Mouse (Mus musculus) forebrain, embryonic 14.5 days (tissue): ENCODE data around the gene Lyrm7. TPM values are rescaled to one million over a fixed set of nuclear protein-coding genes. Genes with fewer than 3 reads are reported as not detected.

Source experiments
- ATAC-seq: fragments of 200-750 bp; cut with Nextera tagmentation; 2 replicates; pipeline ENCODE4 v1.8.0; 2017; ENCODE audit warnings: mild to moderate bottlenecking, moderate library complexity
- DNase-seq: peaks from one replicate; pipeline ENCODE4 v3.0.0-alpha.2; 2015; ENCODE audit warnings: low spot score
- H3K27ac ChIP-seq: fragments of 300-500 bp; sonication (generic); 2 replicates; pipeline ENCODE4 v1.5.1; 2014; ENCODE audit warnings: low read depth, mild to moderate bottlenecking, control low read depth, low read length, moderate library complexity
- H3K27me3 ChIP-seq: fragments of 300-500 bp; sonication (generic); replicated peaks from 2 replicates; pipeline ENCODE4 v1.6.1; 2014; ENCODE audit warnings: low read length, control low read depth, mixed read lengths; ENCODE audit not compliant: control insufficient read depth, insufficient read depth
- H3K36me3 ChIP-seq: fragments of 300-500 bp; sonication (generic); 2 replicates; pipeline ENCODE4 v1.6.1; 2014; ENCODE audit warnings: low read length, control low read depth; ENCODE audit not compliant: control insufficient read depth, insufficient read depth
- H3K4me1 ChIP-seq: fragments of 300-500 bp; sonication (generic); 2 replicates; pipeline ENCODE4 v1.6.1; 2014; ENCODE audit warnings: antibody characterized with exemption, low read length, control low read depth; ENCODE audit not compliant: control insufficient read depth, insufficient read depth
- H3K4me2 ChIP-seq: fragments of 300-500 bp; sonication (generic); 2 replicates; pipeline ENCODE4 v1.6.1; 2014; ENCODE audit warnings: mild to moderate bottlenecking, control low read depth, low read length
- H3K4me3 ChIP-seq: fragments of 300-500 bp; sonication (generic); 2 replicates; pipeline ENCODE4 v1.5.1; 2014; ENCODE audit warnings: low read depth, low read length, control low read depth
- H3K9ac ChIP-seq: fragments of 300-500 bp; sonication (generic); 2 replicates; pipeline ENCODE4 v1.6.1; 2014; ENCODE audit warnings: mild to moderate bottlenecking, low read length, control low read depth, moderate library complexity
- H3K9me3 ChIP-seq: fragments of 300-500 bp; sonication (generic); replicated peaks from 2 replicates; pipeline ENCODE4 v1.6.1; 2016; ENCODE audit warnings: low read length, control low read depth, mixed read lengths; ENCODE audit not compliant: control insufficient read depth
- WGBS: fragments of 180-500 bp; shearing (Covaris S2); extraction: QIAGEN DNeasy Blood & Tissue Kit; methylation state at CpG from one replicate; pipeline ENCODE4 v1.1.7; 2014; 5-methylcytosine and 5-hydroxymethylcytosine counted together
- polyA plus RNA-seq: library from polyadenylated mRNA; unstranded; fragments of >200 nt; fragmentation: Nextera tagmentation; extraction: Ambion mirVana; gene quantifications from 2 replicates; pipeline ENCODE4 v1.2.1, GENCODE M21; 2014

The Lyrm7 gene
- polyA plus RNA-seq, 1 experiment from 2014 or later, result 13.2 TPM

- Histone ChIP-seq H3K36me3 (no peaks in the 10 kb centered on the region), H3K9me3 (no peaks in the 10 kb centered on the region), H3K27me3 (no peaks in the 10 kb centered on the region), H3K4me2 (peak within 1 kb of the TSS; percentile 67), H3K9ac (peak within 1 kb of the TSS; percentile 95), H3K27ac (peak within 1 kb of the TSS; percentile 99), H3K4me1 (peaks cover 12% of the 10 kb centered on the region; the same call in 1 of the 2 replicates), H3K4me3 (peak within 1 kb of the TSS; percentile 96)
- 4% methylated on average over 56 of the region's 56 CpGs for WGBS
- ATAC-seq (peak; percentile 98), DNase-seq (peak; percentile 98)
Observed at GRCm38 (mm10) chr11:54787488-54788474, 72.9 kb downstream of the Lyrm7 start, which contains the start of gene Cdc42se2. Cdc42se2 (minus strand) TSS chr11:54787675.

DNA sequence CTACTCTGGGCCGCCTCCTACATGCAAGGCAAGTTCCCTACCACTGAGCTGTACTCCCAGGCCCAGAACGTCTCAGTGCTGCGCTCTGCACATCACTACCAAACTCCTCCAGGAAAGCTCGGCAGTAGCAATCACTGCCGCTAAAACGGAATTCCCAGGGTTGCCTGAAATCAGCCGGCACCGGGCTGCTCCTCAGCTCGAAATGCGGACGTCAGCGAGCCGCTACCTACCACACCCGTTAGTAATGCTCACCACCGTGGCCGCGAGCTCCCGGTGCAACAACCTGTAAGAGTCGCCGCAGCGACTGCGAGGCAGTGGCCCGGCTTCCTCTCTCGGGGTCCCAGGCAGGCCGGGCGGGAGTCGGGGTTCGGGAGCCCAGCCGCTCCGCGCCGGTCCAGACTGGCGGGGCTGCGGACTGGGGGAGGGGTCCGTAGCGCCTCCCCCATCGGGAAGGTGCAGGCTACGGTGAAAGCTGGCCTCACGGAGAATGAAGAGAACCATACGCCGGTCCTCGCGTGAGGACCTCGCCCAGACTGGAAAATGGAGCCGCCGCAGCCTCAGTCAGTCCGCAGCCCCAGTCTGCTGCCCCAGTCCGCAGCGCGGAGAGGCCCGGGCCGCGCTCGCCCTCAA lies 73.7 kb downstream of the Lyrm7 start:
- DNase-seq, result peak; percentile 76
- peak overlapping the region; percentile 99 for H3K27ac ChIP-seq
- peak overlapping the region; percentile 96 for H3K4me3 ChIP-seq
- no peaks in the 10 kb centered on the region for H3K27me3 ChIP-seq
- peak overlapping the region; percentile 67 for H3K4me2 ChIP-seq
- peak; percentile 48 for ATAC-seq
- WGBS, result under 1% methylated on average over 54 of the region's 54 CpGs
- no peaks in the 10 kb centered on the region for H3K9me3 ChIP-seq
- H3K9ac ChIP-seq, result peak overlapping the region; percentile 95
- peaks cover 9% of the 10 kb centered on the region; the same call in 1 of the 2 replicates for H3K4me1 ChIP-seq
- no peaks in the 10 kb centered on the region for H3K36me3 ChIP-seq

- Histone ChIP-seq H3K9me3 (no peaks in the 10 kb centered on the region), H3K4me2 (peak overlapping the region; percentile 67), H3K9ac (no peak overlapping the region), H3K27ac (no peak overlapping the region), H3K4me1 (peaks cover 9% of the 10 kb centered on the region; the same call in 1 of the 2 replicates), H3K27me3 (no peaks in the 10 kb centered on the region), H3K36me3 (no peaks in the 10 kb centered on the region), H3K4me3 (0 out of 2 replicates have a peak overlapping the region, but pooled peaks have one; percentile 96)
- whole genome bisulfite sequencing, result 85% methylated on average over 3 of the region's 3 CpGs
- ATAC-seq (no peak), DNase-seq (no peak)
Observed at GRCm38 (mm10) chr11:54785566-54785965, 75.2 kb downstream of the Lyrm7 start.

- ATAC-seq (no peak), DNase-seq (no peak)
- 91% methylated on average over 3 of the region's 3 CpGs for WGBS
- Histone ChIP-seq H3K9ac (no peak overlapping the region), H3K27ac (no peak overlapping the region), H3K27me3 (no peaks in the 10 kb centered on the region), H3K4me2 (no peak overlapping the region), H3K4me1 (peaks cover 9% of the 10 kb centered on the region; the same call in 1 of the 2 replicates), H3K9me3 (no peaks in the 10 kb centered on the region), H3K4me3 (no peak overlapping the region), H3K36me3 (no peaks in the 10 kb centered on the region)
Observed at GRCm38 (mm10) chr11:54784436-54784835, 76.3 kb downstream of the Lyrm7 start.

DNA sequence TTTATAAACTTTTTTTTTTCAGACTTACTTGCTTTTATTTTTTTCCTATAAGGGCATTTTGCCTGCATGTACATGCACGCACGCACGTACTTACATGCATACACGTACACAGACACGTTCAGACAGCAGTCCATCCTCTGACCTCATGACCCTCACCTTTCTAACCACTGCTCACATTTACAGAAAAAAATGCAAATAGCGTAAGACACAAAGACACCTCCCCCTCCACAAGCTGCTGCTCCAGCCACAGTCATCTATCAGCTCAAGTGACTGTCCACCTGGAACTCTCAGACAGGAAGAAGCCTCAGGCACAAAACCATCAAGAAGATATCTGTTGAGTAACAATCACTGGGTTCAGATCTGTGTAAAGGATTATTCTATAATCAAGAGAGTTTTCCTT lies 78.5 kb downstream of the Lyrm7 start:
- no peak overlapping the region for H3K4me3 ChIP-seq
- no peaks in the 10 kb centered on the region for H3K9me3 ChIP-seq
- H3K4me1 ChIP-seq, result peaks cover 9% of the 10 kb centered on the region; the same call in 1 of the 2 replicates
- 94% methylated on average over 6 of the region's 6 CpGs for WGBS
- no peaks in the 10 kb centered on the region for H3K36me3 ChIP-seq
- no peaks in the 10 kb centered on the region for H3K27me3 ChIP-seq
- DNase-seq (no peak), ATAC-seq (no peak)
- H3K9ac ChIP-seq, result no peak overlapping the region
- no peak overlapping the region for H3K27ac ChIP-seq
- no peak overlapping the region for H3K4me2 ChIP-seq

- H3K4me3 ChIP-seq, result no peak overlapping the region
- H3K4me1 ChIP-seq, result peaks cover 3% of the 10 kb centered on the region; the same call in 1 of the 2 replicates
- H3K9ac ChIP-seq, result no peak overlapping the region
- H3K9me3 ChIP-seq, result no peaks in the 10 kb centered on the region
- H3K36me3 ChIP-seq, result no peaks in the 10 kb centered on the region
- ATAC-seq, result no peak
- no peak overlapping the region for H3K27ac ChIP-seq
- no peak for DNase-seq
- H3K27me3 ChIP-seq, result no peaks in the 10 kb centered on the region
- H3K4me2 ChIP-seq, result no peak overlapping the region
- WGBS, result 83% methylated on average over 1 of the region's 1 CpGs
Observed at GRCm38 (mm10) chr11:54779946-54780345, 80.8 kb downstream of the Lyrm7 start.

DNA sequence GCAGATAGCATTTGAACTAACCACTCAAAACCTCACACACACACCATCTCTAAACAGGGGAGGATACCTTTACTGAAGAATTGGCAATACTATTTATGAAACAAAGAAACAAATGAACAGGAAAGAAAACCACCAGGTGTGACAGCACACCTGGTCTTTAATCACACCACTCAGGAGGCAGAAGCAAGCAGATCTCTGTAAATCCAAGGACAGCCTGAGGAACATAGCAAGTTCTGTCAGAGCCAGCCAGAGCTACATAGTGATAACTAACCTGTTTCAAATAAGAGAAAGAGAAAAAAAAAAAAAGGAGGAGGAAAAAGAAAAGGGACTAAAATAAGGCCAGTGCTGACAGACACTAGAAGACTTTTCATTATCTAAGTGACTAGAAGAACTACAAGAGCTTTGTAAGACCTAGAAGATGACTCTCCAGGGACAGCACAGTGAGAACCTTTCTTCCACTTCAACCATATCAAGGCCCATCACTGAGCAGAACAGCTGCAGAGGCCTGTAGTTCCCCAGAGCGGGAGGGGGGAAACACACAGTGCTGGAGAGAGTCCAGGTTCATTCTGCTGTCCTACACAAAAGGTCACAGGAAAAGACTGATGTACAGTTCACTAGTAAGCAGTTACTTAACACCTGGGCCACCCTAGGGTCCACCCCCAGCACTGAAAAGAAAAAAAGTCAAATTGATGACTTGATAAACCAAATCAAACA lies 82.4 kb downstream of the Lyrm7 start:
- WGBS, result 59% methylated on average over 1 of the region's 1 CpGs
- no peak for DNase-seq
- Histone ChIP-seq H3K4me2 (no peak overlapping the region), H3K9ac (no peak overlapping the region), H3K27ac (no peak overlapping the region), H3K4me1 (no peaks in the 10 kb centered on the region), H3K36me3 (no peaks in the 10 kb centered on the region), H3K27me3 (no peaks in the 10 kb centered on the region), H3K9me3 (no peaks in the 10 kb centered on the region), H3K4me3 (no peak overlapping the region)
- no peak for ATAC-seq

GRCm38 (mm10) chr11:54777387-54778130 lies 83.2 kb downstream of the Lyrm7 start:
- 77% methylated on average over 6 of the region's 6 CpGs for WGBS
- Histone ChIP-seq H3K4me3 (no peak overlapping the region), H3K9me3 (no peaks in the 10 kb centered on the region), H3K4me2 (no peak overlapping the region), H3K27ac (no peak overlapping the region), H3K9ac (no peak overlapping the region), H3K27me3 (no peaks in the 10 kb centered on the region), H3K36me3 (no peaks in the 10 kb centered on the region), H3K4me1 (no peaks in the 10 kb centered on the region)
- ATAC-seq, result no peak
- no peak for DNase-seq
